Mouse (Mus musculus): ENCODE data around the gene Cpt1a. TPM values are rescaled to one million over a fixed set of nuclear protein-coding genes. Genes with fewer than 3 reads are reported as not detected.

The Cpt1a gene
- polyA plus RNA-seq, 1 experiment: 13.5 TPM

DNA sequence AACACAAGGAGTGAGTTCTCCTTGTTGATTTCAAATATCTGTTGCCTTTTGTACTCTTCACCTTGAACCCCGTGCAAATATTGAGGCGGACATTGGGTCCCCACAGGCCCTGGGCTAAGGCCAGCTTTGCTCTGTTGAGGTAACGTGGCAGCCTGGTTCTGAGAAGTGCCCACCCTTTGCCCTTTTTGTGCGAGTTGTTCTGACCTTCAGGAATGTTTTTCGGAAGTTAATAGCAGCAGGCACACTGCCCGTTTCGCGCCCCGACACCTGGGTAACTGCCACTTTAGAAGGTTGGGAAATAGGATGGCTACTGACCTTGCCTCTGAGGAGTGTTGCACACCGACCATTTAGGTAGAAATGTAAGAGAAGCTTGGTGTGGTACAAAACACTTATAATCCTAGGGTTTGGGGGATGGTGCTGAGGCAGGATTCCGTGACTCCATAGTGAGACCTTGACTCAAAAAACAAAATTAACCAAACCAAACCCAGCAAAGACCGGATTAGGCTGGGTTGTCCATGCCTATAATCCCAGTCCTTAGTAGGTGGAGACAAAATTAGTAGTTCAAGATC, 4.4 kb downstream of the Cpt1a start:
- no peak for TF ChIP-seq TCF12 (IDR thresholded peaks at IDR 0.05; ENCODE audit: insufficient read depth, poor library complexity, severe bottlenecking)
- TF ChIP-seq MYOG (IDR thresholded peaks at IDR 0.05; ENCODE audit: control insufficient read depth in 1 of 3, insufficient read depth in 1 of 3, insufficient read length in 2 of 3, low read depth in 2 of 3): no peak
- TF ChIP-seq POLR2AphosphoS2 (IDR thresholded peaks at IDR 0.05; ENCODE audit: insufficient read length, low read depth): no peak
- TF ChIP-seq E2F4 (IDR thresholded peaks at IDR 0.05; ENCODE audit: insufficient read depth): no peak
- TF ChIP-seq POLR2A (IDR thresholded peaks at IDR 0.05; ENCODE audit: insufficient read length, low read depth): no peak
- TF ChIP-seq TCF3 (IDR thresholded peaks at IDR 0.05; ENCODE audit: insufficient read length, low read depth): no peak
- TF ChIP-seq USF1 (IDR thresholded peaks at IDR 0.05; ENCODE audit: low read depth): no peak
- TF ChIP-seq MYOD1 (IDR thresholded peaks at IDR 0.05; ENCODE audit: control insufficient read depth in 1 of 3, insufficient read length in 2 of 3, low read depth in 2 of 3): no peak
- TF ChIP-seq CEBPB (IDR thresholded peaks at IDR 0.05; ENCODE audit: insufficient read depth, poor library complexity, severe bottlenecking): no peak
- TF ChIP-seq MAX (IDR thresholded peaks at IDR 0.05; ENCODE audit: low read depth): no peak
- TF ChIP-seq SRF (IDR thresholded peaks at IDR 0.05; ENCODE audit: control insufficient read depth, insufficient read length, low read depth): no peak
- TF ChIP-seq REST (IDR thresholded peaks at IDR 0.05; ENCODE audit: insufficient read depth, insufficient read length): no peak
- Histone ChIP-seq H3K79me2 (ENCODE audit: control insufficient read depth, insufficient read depth) (peaks cover 11% of the 10 kb centered on the region), H3K36me3 (ENCODE audit: control insufficient read depth, insufficient read depth) (no peaks in the 10 kb centered on the region), H3K4me2 (ENCODE audit: low read depth) (no peak overlapping the region), H3K27me3 (ENCODE audit: control insufficient read depth, insufficient read depth, insufficient read length) (no peaks in the 10 kb centered on the region), H3K4me3 (peak overlapping the region; percentile 49), H3ac (ENCODE audit: control insufficient read depth, insufficient read length) (no peak overlapping the region)

DNA sequence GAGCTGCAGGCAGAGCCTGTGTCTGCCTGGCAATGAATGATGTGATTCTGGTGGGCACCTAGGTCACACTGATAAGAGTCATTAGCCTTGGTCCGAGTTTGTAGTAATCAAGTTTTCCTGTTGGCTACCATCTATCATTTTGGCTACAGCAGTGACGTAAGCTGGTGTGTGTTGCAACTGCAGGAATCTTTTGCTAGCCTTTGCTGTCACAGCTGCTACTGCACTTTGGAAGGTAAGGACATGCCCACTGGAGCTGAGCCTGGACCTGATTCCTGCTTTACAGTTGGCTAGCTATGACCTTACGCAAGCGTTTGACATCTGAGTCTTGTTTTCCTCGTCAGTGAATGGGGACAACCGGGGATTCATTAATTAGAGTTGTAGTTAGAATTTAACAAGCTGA, 11.1 kb downstream of the Cpt1a start:
- no peak overlapping the region for H3ac ChIP-seq (ENCODE audit: control insufficient read depth, insufficient read length)
- peaks cover 13% of the 10 kb centered on the region for H3K79me2 ChIP-seq (ENCODE audit: control insufficient read depth, insufficient read depth)
- peak; percentile 55; the same call in 1 of the 2 replicates for TF ChIP-seq CEBPB (IDR thresholded peaks at IDR 0.05; ENCODE audit: insufficient read depth, poor library complexity, severe bottlenecking)
- TF ChIP-seq POLR2A (IDR thresholded peaks at IDR 0.05; ENCODE audit: insufficient read length, low read depth): no peak
- TF ChIP-seq POLR2AphosphoS2 (IDR thresholded peaks at IDR 0.05; ENCODE audit: insufficient read length, low read depth): no peak
- no peak for TF ChIP-seq REST (IDR thresholded peaks at IDR 0.05; ENCODE audit: insufficient read depth, insufficient read length)
- TF ChIP-seq MYOG (IDR thresholded peaks at IDR 0.05; ENCODE audit: control insufficient read depth in 1 of 3, insufficient read depth in 1 of 3, insufficient read length in 2 of 3, low read depth in 2 of 3): peak in 1 of 3 experiments; percentile 20
- H3K27me3 ChIP-seq (ENCODE audit: control insufficient read depth, insufficient read depth, insufficient read length): no peaks in the 10 kb centered on the region
- H3K4me3 ChIP-seq: no peak overlapping the region
- no peak overlapping the region for H3K4me2 ChIP-seq (ENCODE audit: low read depth)
- H3K36me3 ChIP-seq (ENCODE audit: control insufficient read depth, insufficient read depth): no peaks in the 10 kb centered on the region

DNA sequence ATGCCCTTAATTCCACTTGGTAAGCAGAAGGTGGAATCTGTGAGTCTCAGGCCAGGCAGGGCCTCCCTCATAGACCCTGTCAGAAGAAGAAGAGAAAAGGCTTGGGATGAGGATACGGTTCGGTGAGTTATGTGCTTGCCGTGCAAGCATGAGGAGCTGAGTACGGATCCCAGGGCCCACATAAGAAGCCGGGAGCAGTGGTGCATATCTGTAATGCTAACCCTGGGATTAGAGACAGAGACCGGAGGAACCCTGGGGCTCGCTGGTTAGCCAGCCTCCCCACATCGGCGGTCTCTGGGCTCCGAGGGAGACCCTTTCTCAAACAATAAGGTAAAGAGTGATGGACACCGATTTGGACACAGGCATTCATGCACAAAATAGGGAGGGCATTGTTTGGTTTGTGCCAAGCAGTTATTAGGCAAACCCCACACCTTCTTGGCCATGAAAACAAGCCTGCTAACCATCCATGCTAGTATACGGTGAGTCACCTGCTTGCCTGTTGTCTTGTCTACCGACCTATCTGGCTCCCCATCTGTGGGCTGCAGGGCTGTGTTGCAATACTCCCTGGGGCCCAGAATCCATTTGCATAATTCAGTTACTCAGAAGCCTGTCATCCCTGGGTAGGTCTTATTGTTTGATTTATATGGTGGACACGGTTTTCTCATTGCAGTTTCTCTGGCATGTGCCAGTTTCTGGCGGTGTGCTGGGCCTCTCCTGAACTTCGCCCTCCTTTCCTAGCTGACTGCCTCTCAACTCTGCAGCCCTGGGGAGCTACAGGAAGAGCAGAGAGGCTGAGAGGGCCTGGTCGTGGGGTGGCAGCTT, 11.8 kb downstream of the Cpt1a start:
- no peak overlapping the region for H3K4me3 ChIP-seq
- H3ac ChIP-seq (ENCODE audit: control insufficient read depth, insufficient read length): no peak overlapping the region
- H3K27me3 ChIP-seq (ENCODE audit: control insufficient read depth, insufficient read depth, insufficient read length): no peaks in the 10 kb centered on the region
- peaks cover 12% of the 10 kb centered on the region for H3K79me2 ChIP-seq (ENCODE audit: control insufficient read depth, insufficient read depth)
- H3K36me3 ChIP-seq (ENCODE audit: control insufficient read depth, insufficient read depth): no peaks in the 10 kb centered on the region
- TF ChIP-seq POLR2AphosphoS2 (IDR thresholded peaks at IDR 0.05; ENCODE audit: insufficient read length, low read depth) (no peak), CEBPB (IDR thresholded peaks at IDR 0.05; ENCODE audit: insufficient read depth, poor library complexity, severe bottlenecking) (peak; percentile 96), USF1 (IDR thresholded peaks at IDR 0.05; ENCODE audit: low read depth) (no peak), TCF3 (IDR thresholded peaks at IDR 0.05; ENCODE audit: insufficient read length, low read depth) (no peak), MYOD1 (IDR thresholded peaks at IDR 0.05; ENCODE audit: control insufficient read depth in 1 of 3, insufficient read length in 2 of 3, low read depth in 2 of 3) (peak in 1 of 3 experiments; percentile 29), MAX (IDR thresholded peaks at IDR 0.05; ENCODE audit: low read depth) (no peak)
- H3K4me2 ChIP-seq (ENCODE audit: low read depth): no peak overlapping the region

DNA sequence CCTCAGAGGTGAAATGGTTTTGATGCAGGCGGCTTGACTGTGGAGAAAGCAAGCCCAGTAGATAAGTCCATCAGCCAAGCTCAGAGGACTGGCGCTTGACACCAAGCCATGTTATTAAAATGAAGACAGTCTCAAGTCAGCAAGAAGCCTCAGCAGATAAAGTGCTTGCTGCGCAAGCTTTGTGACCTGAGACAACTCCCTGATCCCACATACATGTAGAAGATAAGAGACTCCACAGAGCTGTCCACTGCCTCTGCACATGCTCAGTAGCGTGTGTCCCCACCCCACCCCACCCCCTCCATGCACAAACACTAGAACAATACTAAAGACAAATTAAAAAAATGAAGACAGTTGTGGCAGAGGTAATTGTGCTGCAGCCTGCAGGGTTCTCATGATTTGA, 12.4 kb downstream of the Cpt1a start:
- Histone ChIP-seq H3K4me2 (ENCODE audit: low read depth) (no peak overlapping the region), H3K27me3 (ENCODE audit: control insufficient read depth, insufficient read depth, insufficient read length) (no peaks in the 10 kb centered on the region), H3K4me3 (no peak overlapping the region), H3ac (ENCODE audit: control insufficient read depth, insufficient read length) (no peak overlapping the region), H3K36me3 (ENCODE audit: control insufficient read depth, insufficient read depth) (no peaks in the 10 kb centered on the region), H3K79me2 (ENCODE audit: control insufficient read depth, insufficient read depth) (peaks cover 9% of the 10 kb centered on the region)
- TF ChIP-seq CEBPB (IDR thresholded peaks at IDR 0.05; ENCODE audit: insufficient read depth, poor library complexity, severe bottlenecking) (no peak), MAX (IDR thresholded peaks at IDR 0.05; ENCODE audit: low read depth) (no peak), REST (IDR thresholded peaks at IDR 0.05; ENCODE audit: insufficient read depth, insufficient read length) (no peak)

DNA sequence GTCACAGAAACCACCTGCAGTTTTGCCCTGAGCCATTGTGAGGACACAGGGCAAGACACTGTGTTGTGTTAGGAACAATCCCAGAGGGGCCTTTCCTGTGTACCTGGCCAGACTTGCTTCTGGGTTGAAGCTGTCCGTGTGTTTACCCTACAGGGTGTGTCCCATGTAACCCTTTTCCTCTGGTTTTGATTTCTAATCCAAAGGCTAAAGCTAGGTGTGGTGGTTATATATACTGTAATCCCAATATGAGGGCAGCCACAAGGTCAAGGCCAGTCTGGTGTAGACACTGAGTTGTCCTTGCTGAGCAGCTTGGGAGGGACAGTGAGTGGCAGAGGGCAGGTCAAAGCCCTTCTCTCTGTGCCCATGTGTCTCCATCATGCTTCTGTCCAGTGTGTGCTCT, 13.8 kb downstream of the Cpt1a start:
- Histone ChIP-seq H3K4me2 (ENCODE audit: low read depth) (no peak overlapping the region), H3K79me2 (ENCODE audit: control insufficient read depth, insufficient read depth) (peaks cover 7% of the 10 kb centered on the region), H3ac (ENCODE audit: control insufficient read depth, insufficient read length) (no peak overlapping the region), H3K4me3 (no peak overlapping the region), H3K27me3 (ENCODE audit: control insufficient read depth, insufficient read depth, insufficient read length) (no peaks in the 10 kb centered on the region), H3K36me3 (ENCODE audit: control insufficient read depth, insufficient read depth) (no peaks in the 10 kb centered on the region)
- TF ChIP-seq MAX (IDR thresholded peaks at IDR 0.05; ENCODE audit: low read depth) (no peak), POLR2AphosphoS2 (IDR thresholded peaks at IDR 0.05; ENCODE audit: insufficient read length, low read depth) (no peak), MYOD1 (IDR thresholded peaks at IDR 0.05; ENCODE audit: control insufficient read depth in 1 of 3, insufficient read length in 2 of 3, low read depth in 2 of 3) (no peak), POLR2A (IDR thresholded peaks at IDR 0.05; ENCODE audit: insufficient read length, low read depth) (no peak), E2F4 (IDR thresholded peaks at IDR 0.05; ENCODE audit: insufficient read depth) (no peak), TCF3 (IDR thresholded peaks at IDR 0.05; ENCODE audit: insufficient read length, low read depth) (no peak), USF1 (IDR thresholded peaks at IDR 0.05; ENCODE audit: low read depth) (no peak), SRF (IDR thresholded peaks at IDR 0.05; ENCODE audit: control insufficient read depth, insufficient read length, low read depth) (no peak), MYOG (IDR thresholded peaks at IDR 0.05; ENCODE audit: control insufficient read depth in 1 of 3, insufficient read depth in 1 of 3, insufficient read length in 2 of 3, low read depth in 2 of 3) (no peak), TCF12 (IDR thresholded peaks at IDR 0.05; ENCODE audit: insufficient read depth, poor library complexity, severe bottlenecking) (no peak), CEBPB (IDR thresholded peaks at IDR 0.05; ENCODE audit: insufficient read depth, poor library complexity, severe bottlenecking) (no peak), REST (IDR thresholded peaks at IDR 0.05; ENCODE audit: insufficient read depth, insufficient read length) (no peak)

Data from myocyte (in vitro differentiated cells).